Mouse (Mus musculus) heart, adult 2 months (tissue): ENCODE results near the gene Asic2.
A peak's percentile ranks its signal among the peaks of the same experiment; 100 is the strongest.

ENCODE experiments used
- CTCF ChIP-seq: fragments of 200-600 bp; IDR thresholded peaks from 2 replicates; pipeline ENCODE4 v1.8.1; 2022; ENCODE audit warnings: antibody characterized with exemption, mild to moderate bottlenecking, moderate library complexity
- EP300 ChIP-seq: fragments of 200-500 bp; IDR thresholded peaks from 2 replicates; pipeline ENCODE4 v1.6.1; 2011; ENCODE audit warnings: low read depth, low read length, control low read depth; ENCODE audit not compliant: insufficient read depth
- POLR2A ChIP-seq: fragments of 200-500 bp; IDR thresholded peaks from 2 replicates; pipeline ENCODE4 v1.6.1; 2011; ENCODE audit warnings: mild to moderate bottlenecking, low read depth, low read length, control low read depth; ENCODE audit not compliant: insufficient read depth

DNA sequence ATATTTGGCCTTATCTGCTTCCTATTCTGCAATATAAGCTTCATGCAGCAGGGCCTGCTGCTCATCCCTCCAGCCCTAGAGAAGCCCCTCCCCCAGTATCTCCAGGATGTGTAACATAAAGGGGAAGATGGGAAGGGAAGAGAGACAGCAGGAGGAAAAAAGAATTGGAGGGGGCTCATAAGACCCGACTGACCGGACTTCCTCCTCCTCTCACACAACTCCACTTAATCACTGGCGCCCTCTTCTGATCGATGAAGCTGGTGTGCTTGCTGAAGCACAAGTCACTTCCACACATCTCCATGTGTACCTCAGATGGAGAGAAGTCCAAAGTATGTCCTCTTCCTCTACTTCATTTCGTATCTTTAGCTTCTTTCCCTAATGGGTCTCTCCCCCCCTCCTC is 506.1 kb downstream of the Asic2 start:
- TF ChIP-seq POLR2A (no peak), CTCF (peak; percentile 66), EP300 (no peak)
